Mouse (Mus musculus) ES-Bruce4 (cell line): ENCODE measurements around the gene Arhgap10.

ENCODE experiments used
- CTCF ChIP-seq: IDR thresholded peaks from one replicate; pipeline ENCODE4 v1.8.1; 2011; ENCODE audit warnings: low read depth, low read length
- POLR2A ChIP-seq: IDR thresholded peaks from one replicate; pipeline ENCODE4 v1.8.1; 2011; ENCODE audit warnings: low read length; ENCODE audit not compliant: insufficient read depth

DNA sequence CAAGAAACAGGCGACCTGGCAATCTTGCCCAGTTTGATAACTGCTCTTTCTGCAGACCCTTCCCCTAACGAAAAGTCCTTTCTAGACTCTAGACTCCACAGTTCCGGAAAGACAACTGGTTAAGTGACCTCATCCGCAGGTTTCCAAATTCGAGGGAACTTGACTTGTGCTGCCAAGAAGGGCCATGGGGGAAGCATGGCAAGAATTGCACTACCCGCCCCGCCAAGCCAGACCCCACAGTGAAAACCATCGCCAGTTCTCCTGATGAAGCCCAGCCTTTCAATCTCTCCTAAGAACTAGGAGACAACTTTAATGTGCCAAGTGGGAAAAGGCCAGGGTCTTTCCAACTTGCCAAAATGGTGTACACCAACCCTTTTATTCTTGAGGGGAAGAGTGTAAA, 2.6 kb downstream of the Arhgap10 start:
- no peak for TF ChIP-seq POLR2A
- no peak for TF ChIP-seq CTCF
